Mouse (Mus musculus) liver, postnatal 0 days (tissue): ENCODE results near the gene Pcgf5.

Source experiments
- CTCF ChIP-seq: sonication (generic); IDR thresholded peaks from 2 replicates; pipeline ENCODE4 v1.5.1; 2016; ENCODE audit warnings: antibody characterized with exemption, low read depth
- EP300 ChIP-seq: IDR thresholded peaks from 2 replicates; pipeline ENCODE4 v1.6.1; 2016; ENCODE audit warnings: antibody characterized with exemption, low read depth, mild to moderate bottlenecking

DNA sequence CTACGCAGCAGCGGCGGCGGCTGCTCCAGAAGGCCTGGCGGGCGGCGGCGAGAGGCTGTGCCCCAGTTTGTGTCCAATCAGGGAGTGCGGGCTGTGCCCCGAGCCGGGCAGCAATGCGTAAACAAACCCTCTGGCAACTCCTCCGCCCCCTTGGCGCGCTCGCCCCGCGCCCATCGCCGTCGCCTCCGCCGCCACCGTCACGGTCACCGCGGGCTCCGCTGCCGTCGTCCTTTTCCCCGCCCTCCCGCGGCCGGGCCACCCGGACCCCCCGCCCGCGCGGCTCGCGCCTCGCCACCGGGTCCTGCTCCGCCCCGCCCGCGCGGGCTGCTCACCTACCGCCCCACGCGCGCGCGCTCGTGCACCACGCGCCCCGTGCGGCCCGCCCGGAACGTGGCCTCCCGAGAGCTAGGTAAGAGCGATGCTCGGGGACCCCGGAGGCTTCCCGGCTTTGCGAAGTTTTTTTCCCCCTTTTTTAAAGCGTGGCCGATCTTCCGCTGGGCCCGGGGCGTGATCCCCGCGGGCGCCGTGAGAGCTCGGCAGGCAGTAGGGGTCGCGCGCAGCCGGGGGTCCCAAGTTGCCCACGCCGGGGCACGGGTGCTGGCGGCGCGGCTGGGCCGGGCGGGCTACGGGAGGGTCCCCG lies at the start of gene Pcgf5:
- TF ChIP-seq CTCF, result no peak
- no peak for TF ChIP-seq EP300
